Mouse (Mus musculus) skeletal muscle tissue, postnatal 0 days (tissue): ENCODE data around the gene Eps15l1. TPM values are rescaled to one million over a fixed set of nuclear protein-coding genes. Genes with fewer than 3 reads are reported as not detected.

Experiments used
- microRNA-seq, 2 experiments: library from miRNA; unstranded; fragments of <30 nt; microRNA quantifications; one replicate each; pipeline ENCODE4; 2016
- polyA plus RNA-seq: library from polyadenylated mRNA; unstranded; fragments of >200 nt; fragmentation: Nextera tagmentation; extraction: Ambion mirVana; gene quantifications from 2 replicates; pipeline ENCODE4 v1.2.1, GENCODE M21; 2015

Gene Eps15l1
- polyA plus RNA-seq: 20.2 and 21.3 TPM in 2 replicates

DNA sequence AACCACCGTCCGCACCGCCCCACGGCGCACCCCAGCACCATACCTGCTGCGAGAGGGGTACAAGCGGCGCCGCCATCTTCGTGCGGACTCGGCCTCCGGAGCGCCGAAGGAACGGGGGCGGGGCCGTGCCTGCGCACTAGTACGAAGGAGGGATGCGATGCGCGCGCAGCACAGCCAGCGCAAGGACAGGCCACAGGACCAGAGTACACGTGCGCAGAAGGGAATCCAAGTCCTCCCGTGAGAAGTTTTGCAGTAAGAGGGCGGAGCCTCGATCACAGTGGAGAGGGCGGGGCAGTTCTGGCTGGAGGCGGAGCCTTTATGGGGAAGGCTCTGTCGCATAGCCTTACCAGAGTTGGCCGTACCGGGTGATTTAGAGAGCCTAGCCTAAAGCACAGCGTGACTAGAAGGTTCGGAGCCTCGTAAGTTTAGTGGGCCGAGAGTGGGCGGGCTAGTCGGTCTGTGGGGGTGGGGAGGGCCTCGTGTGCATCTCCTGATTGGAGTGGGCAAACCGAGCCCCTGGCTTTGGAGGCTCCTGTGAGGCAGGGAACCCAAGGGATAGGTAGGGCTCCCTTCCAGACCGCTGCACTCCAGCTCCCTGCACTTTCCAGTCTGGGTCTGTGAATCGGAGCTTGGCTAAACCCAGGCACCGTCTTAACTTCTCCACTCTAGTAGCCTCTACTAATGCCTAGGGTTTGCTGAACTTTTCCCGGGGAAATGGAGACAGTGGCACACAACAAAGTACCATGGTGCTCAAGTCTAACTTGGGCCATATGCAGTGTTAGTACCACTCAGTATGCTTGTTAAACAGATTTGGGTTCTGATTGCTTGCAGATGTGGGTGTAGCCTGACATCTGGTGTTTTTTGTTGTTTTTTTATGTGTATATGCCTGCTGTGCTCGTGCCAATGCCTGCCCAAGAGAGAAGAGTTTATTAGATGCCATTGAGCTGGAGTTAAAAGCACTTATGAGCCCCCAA lies at the start of gene Eps15l1:
Gene Eps15l1 (minus strand): TSS at position 99 of the 974 bp plus-strand sequence.

DNA sequence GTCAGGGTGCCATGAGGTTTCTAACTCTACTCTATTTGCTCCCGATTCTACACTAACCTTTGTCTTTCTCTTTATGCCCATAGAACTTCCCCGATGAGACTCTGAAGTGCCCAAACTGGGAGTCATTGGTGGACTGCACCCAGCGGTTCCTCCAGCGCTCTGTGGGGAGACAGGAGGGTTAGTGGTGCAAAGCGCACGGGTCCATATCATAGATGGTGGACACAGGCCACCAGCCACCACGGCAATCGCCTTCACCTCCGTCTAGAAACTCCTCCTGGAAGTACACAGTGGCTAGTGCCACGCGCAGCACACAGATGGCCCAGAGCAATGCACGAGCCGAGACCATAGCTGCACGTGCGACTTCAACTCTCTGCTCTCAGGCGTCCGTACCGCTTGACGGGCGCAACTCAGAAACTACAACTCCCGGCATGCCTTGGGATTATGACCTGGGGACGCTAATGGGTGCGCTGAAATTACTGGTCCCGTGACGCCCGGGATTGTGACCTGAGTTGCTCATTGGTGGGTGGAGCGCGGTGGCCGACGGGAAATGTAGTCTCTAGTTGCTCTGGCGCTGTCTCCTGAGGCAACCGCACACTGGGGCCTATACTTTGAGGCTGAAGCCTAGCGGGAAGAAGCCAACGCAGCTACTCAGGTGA lies 22.2 kb upstream of the Eps15l1 start, which contains the start of the genes Calr3 and 1700030K09Rik:
Gene Calr3 (minus strand): TSS at position 533 of the 656 bp plus-strand sequence.
Gene 1700030K09Rik (plus strand): TSS at position 543 of the 656 bp plus-strand sequence.

DNA sequence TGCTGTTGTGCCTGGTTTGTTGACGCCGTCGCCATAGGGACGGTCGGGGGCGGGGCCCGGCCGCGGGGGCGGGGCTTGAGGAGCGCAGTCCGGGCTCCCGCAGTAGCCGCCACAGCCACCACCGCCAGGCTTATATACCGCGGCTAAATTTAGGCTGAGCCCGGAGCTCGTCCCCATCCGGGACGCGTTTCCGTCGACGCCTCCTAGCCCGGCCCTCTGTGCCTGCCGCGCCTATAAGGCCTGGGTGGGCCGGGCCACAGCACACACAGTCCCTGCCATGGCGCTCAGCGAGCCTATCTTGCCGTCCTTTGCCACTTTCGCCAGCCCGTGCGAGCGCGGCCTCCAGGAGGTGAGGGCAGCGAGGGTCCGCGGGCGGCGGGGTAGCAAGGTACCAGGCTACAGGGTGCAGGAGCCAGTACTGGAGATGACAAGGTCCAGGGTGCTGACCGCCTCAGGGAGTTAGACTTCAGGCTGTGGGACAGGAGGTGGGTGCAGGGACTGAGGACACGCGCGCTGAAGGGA lies 102.4 kb downstream of the Eps15l1 start, which contains the start of gene Klf2:
Gene Klf2 (plus strand): TSS at position 233 of the 522 bp plus-strand sequence.

DNA sequence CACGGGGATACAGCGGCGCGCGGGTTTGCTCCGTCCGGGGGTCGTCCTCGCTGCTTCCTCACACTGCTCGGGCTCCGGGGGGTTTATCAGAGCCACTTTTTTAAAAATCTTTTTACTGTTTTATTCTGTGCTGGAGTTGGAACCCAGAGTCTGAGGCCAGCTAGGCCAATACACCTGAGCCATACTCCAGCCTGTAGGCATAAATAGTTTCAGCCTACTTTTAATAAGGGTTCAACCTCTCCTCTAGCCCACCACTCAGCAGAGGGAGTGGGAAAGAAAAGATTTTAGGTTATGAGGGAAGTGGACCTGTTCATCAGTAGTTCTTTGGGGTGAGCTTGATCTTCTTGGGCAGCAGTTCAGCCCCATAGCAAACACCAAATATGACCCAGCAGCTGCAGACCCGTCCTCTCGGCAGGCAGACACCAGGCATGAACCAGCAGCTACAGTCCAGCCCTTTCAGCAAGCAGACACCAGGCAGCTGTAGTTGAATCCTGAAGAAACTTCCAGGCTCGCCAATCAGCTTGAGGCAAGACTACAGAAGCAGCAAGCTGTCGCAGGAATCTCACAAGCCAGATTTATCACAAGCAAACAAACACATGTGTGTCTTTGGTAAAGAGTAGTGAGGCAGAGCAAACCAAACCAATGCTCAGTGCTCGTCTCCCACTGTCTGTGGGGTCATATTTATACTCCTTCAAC lies 115.9 kb downstream of the Eps15l1 start, which contains the start of gene Gm10282:
Gene Gm10282 (minus strand): TSS at position 51 of the 696 bp plus-strand sequence.

Small RNA genes within 50 kb of the gene (microRNA-seq; reads per million reads assigned to microRNA genes)
- gene Mir7068: 1.5 to 2.4 reads per million in 2 experiments

Other genes with a start within 250 kb of the Eps15l1 start
- gene Hsh2d, start 231.8 kb downstream of the Eps15l1 start, polyA plus RNA-seq: not detected in 2 replicates
- not detected in 2 replicates for gene Cib3, start 208.6 kb downstream of the Eps15l1 start, polyA plus RNA-seq
- gene Gm11034, start 207.8 kb downstream of the Eps15l1 start, polyA plus RNA-seq: not detected in 2 replicates
- gene Fam32a, start 201.7 kb downstream of the Eps15l1 start, polyA plus RNA-seq: 29.4 and 32.5 TPM in 2 replicates
- gene Ap1m1, start 181.4 kb downstream of the Eps15l1 start, polyA plus RNA-seq: 42.9 and 47.7 TPM in 2 replicates
- gene Gm10282, start 116.2 kb downstream of the Eps15l1 start, polyA plus RNA-seq: 8.8 and 10.3 TPM in 2 replicates
- gene Klf2, start 102.4 kb downstream of the Eps15l1 start, polyA plus RNA-seq: 13.8 and 18.6 TPM in 2 replicates
- 1.3 and 1.5 TPM in 2 replicates for gene Calr3, start 22.4 kb upstream of the Eps15l1 start, polyA plus RNA-seq
- gene 1700030K09Rik, start 22.4 kb upstream of the Eps15l1 start, polyA plus RNA-seq: 5.5 and 6.5 TPM in 2 replicates
- gene Cherp, start 53.8 kb upstream of the Eps15l1 start, polyA plus RNA-seq: 21.5 and 22.3 TPM in 2 replicates
- 7.2 and 8.0 TPM in 2 replicates for gene Slc35e1, start 71.2 kb upstream of the Eps15l1 start, polyA plus RNA-seq
- gene Med26, start 126.8 kb upstream of the Eps15l1 start, polyA plus RNA-seq: 7.3 and 7.8 TPM in 2 replicates
- gene Smim7, start 149.6 kb upstream of the Eps15l1 start, polyA plus RNA-seq: 120 and 125 TPM in 2 replicates
- 544 and 611 TPM in 2 replicates for gene Tmem38a, start 150.6 kb upstream of the Eps15l1 start, polyA plus RNA-seq
- 0.16 and 0.21 TPM in 2 replicates for gene Nwd1, start 225.3 kb upstream of the Eps15l1 start, polyA plus RNA-seq